Mouse (Mus musculus): ENCODE data around the gene Olfr819.
"Not testable (repeated sequence)": the region's sequence is repeated elsewhere in the genome, so short reads cannot be mapped to it uniquely, and the experiment has no call there.

The Olfr819 gene

DNA sequence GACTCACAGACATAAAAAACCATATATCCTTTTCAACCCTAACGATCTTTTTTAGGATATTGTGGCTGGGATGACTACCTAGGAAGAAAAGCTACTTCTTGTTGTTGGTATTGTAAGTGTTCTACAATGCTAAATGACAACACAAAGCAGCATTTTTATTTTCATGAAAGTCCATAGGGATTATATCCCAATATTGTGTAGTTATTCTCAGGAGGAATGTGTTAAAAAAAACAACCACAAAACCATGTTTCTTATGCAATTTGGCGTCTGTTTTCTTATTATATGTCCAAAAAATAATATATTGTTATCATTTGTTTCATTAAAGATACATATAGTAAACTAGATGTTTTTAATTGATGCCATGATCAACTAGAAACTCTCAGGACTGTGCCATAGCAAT, at the start of gene Olfr819:
Olfr819 (minus strand) TSS at position 101 of the 400 bp plus-strand sequence.
- DNase-seq, result not testable (repeated sequence)

DNA sequence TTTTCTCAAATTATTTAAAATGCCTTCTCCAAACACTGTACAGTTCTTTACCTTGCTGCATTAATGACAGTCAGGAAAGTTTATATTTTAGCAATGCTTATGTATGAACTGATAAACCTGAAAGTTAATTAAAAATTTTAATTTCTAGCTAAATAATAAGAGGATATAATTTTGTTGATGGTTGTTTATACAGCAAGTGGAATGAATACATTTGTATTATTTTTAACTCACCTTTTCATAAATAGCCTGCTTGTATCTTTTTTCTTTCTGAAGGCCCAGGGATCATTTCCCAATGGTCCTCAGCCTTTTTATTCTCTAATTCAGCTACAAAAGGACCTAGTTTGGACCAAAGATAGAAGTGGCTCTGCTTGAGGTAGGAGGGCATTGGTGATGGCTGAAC, 45.3 kb upstream of the Olfr819 start, which contains the start of gene Olfr820:
Olfr820 (plus strand) TSS at position 301 of the 400 bp plus-strand sequence.
- no peak for DNase-seq

DNA sequence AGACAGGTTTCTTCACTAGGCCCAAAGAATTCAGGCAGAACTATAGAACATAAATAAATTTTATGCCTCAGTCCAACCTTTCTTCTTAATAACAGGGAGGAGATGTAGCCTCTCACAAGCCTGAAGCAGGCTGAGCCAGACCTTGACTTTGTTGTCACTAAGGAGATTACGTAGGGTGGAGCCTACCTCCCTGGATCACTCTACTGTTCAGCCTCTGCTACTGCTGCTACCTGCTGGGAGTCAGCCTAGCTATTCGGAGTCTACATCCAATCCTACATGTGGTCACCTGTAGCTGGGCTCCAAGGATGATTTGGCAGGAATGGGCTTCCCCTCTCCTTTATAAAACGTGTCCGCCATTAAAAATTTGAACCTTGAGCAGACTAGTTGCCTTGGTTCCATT, 38.3 kb upstream of the Olfr819 start:
- DNase-seq, result not testable (repeated sequence)

DNA sequence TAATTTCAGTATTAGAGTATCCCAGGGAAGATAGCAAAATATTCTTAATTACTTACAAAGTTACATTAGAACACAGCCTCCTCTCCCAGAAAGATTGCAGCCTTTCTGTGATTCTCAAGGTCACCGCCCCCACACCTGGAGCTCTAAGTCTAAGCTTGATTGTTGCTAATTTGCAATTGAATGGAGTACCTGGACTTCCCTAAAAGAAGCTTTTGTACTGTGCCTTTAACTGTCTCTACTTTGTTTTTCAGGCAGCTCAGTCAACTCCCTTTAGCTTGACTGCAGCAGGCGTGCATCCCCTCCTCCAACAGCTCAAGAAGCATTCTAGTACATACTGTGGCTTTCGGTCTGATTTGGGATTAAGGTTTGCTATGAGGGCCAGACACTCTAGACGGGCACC, 37.0 kb upstream of the Olfr819 start:
- not testable (repeated sequence) for DNase-seq

DNA sequence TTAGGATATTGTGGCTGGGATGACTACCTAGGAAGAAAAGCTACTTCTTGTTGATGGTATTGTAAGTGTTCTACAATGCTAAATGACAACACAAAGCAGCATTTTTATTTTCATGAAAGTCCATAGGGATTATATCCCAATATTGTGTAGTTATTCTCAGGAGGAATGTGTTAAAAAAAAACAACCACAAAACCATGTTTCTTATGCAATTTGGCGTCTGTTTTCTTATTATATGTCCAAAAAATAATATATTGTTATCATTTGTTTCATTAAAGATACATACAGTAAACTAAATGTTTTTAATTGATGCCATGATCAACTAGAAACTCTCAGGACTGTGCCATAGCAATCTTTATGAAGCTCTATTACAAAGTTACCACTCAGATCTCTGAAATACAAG, 17.9 kb upstream of the Olfr819 start, which contains the start of gene Gm10310:
Gm10310 (minus strand) TSS at position 101 of the 400 bp plus-strand sequence.
- DNase-seq, result not testable (repeated sequence)

DNA sequence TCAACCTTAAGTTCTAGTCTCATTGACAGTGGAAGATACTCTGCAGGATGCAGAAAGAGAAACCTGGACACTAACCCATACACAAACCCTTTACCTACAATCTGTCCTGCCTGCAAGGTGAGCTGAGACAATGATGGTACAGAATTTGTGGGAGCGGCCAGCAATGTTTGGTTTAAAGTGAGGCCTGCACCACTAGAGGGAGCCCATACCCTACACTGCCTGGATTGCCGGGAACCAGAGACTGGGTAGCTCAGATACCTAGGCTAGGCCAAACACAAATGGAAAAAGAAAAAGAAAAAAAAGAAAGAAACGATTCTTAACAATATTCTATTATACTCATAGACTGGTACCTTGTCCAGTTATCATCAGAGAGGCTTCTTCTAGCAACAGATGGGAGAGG, 14.8 kb upstream of the Olfr819 start:
- not testable (repeated sequence) for DNase-seq

DNA sequence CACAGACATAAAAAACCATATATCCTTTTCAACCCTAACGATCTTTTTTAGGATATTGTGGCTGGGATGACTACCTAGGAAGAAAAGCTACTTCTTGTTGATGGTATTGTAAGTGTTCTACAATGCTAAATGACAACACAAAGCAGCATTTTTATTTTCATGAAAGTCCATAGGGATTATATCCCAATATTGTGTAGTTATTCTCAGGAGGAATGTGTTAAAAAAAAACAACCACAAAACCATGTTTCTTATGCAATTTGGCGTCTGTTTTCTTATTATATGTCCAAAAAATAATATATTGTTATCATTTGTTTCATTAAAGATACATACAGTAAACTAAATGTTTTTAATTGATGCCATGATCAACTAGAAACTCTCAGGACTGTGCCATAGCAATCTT, 9.0 kb upstream of the Olfr819 start, which contains the start of gene Olfr247:
Olfr247 (minus strand) TSS at position 101 of the 400 bp plus-strand sequence.
- not testable (repeated sequence) for DNase-seq

DNA sequence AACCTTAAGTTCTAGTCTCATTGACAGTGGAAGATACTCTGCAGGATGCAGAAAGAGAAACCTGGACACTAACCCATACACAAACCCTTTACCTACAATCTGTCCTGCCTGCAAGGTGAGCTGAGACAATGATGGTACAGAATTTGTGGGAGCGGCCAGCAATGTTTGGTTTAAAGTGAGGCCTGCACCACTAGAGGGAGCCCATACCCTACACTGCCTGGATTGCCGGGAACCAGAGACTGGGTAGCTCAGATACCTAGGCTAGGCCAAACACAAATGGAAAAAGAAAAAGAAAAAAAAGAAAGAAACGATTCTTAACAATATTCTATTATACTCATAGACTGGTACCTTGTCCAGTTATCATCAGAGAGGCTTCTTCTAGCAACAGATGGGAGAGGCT, 5.9 kb upstream of the Olfr819 start:
- not testable (repeated sequence) for DNase-seq

DNA sequence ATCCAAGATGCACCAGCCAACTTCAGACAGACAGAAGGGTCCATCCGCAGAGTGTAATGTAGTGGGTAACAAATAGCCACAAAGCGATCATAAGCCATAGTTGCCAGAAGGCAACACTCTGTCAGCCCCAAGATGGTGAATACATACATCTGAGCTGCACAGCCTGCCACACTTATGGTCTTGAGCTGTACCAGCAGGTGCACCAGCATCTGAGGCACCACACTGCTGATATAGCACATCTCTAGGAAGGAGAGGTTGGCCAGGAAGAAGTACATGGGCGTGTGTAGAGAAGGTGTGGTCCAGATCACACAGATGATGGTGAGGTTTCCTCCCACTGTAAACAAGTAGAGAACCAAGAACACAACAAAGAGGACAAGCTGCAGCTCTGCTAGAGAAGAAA, 834 bp downstream of the Olfr819 start:
- not testable (repeated sequence) for DNase-seq

DNA sequence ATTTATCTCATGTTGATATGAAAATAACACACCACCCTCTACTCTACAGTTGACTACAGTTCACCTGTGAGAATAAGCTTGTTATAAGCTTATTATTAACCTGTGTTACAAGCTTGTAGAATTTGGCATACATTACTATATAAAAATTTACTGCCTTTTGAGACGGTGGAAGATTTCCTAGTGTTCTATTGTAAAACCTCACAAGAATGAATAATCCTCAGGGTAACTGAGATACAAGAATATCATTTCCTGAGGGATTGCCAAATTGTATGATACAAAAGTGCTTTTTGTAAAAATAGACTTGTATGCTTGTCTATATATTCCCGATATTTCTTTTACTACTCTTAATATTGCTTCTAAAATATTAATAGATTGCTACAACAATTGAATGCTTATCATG, 18.1 kb downstream of the Olfr819 start, which contains the start of gene Olfr818:
Olfr818 (minus strand) TSS at position 101 of the 400 bp plus-strand sequence.
- DNase-seq, result no peak

DNA sequence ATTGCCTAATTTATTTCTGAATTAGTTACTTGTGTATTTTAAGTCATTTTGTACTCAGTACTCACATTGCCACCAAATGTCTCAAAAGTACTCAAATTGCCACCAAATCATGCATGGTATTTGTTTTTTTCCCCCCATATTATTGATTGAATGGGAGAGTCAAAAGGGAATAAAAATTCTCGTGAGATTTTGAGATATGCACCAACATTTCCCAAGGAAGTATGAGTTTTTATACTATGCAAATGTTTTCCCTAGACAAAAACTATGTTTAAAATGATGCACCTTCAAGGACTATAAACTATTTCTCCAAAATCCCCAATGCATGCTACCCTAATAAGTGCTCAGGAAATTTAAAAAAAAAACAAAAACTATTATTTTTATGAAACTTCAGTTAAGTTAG, 51.6 kb downstream of the Olfr819 start, which contains the start of gene Olfr816:
Olfr816 (minus strand) TSS at position 101 of the 400 bp plus-strand sequence.
- no peak for DNase-seq
